Mouse (Mus musculus) neural tube, embryonic 11.5 days (tissue): ENCODE measurements around the gene C1rb. TPM values are rescaled to one million over a fixed set of nuclear protein-coding genes. Genes with fewer than 3 reads are reported as not detected.
"Not testable (repeated sequence)": the region's sequence is repeated elsewhere in the genome, so short reads cannot be mapped to it uniquely, and the experiment has no call there.

ENCODE experiments used
- ATAC-seq: fragments of 200-750 bp; cut with Nextera tagmentation; 2 replicates; pipeline ENCODE4 v1.8.0; 2017; ENCODE audit warnings: moderate number of reproducible peaks, mild to moderate bottlenecking, moderate TSS enrichment, moderate library complexity; ENCODE audit not compliant: insufficient read depth, low FRiP score, low TSS enrichment
- DNase-seq: peaks from one replicate; pipeline ENCODE4 v3.0.0-alpha.2; 2015; ENCODE audit warnings: low spot score
- H3K27ac ChIP-seq: fragments of 300-500 bp; sonication (generic); 2 replicates; pipeline ENCODE4 v1.5.1; 2014; ENCODE audit warnings: low read depth, mild to moderate bottlenecking, low read length
- H3K27me3 ChIP-seq: fragments of 300-500 bp; sonication (generic); 2 replicates; pipeline ENCODE4 v1.6.1; 2014; ENCODE audit warnings: mild to moderate bottlenecking, low read length, mixed read lengths; ENCODE audit not compliant: control insufficient read depth, insufficient read depth
- H3K36me3 ChIP-seq: fragments of 300-500 bp; sonication (generic); 2 replicates; pipeline ENCODE4 v1.6.1; 2014; ENCODE audit warnings: mild to moderate bottlenecking, low read length, moderate library complexity, mixed read lengths; ENCODE audit not compliant: control insufficient read depth, insufficient read depth
- H3K4me1 ChIP-seq: fragments of 300-500 bp; sonication (generic); 2 replicates; pipeline ENCODE4 v1.6.1; 2014; ENCODE audit warnings: low read length, mixed read lengths; ENCODE audit not compliant: control insufficient read depth, insufficient read depth
- H3K4me2 ChIP-seq: fragments of 300-500 bp; sonication (generic); 2 replicates; pipeline ENCODE4 v1.6.1; 2014; ENCODE audit warnings: low read depth, mild to moderate bottlenecking, moderate library complexity
- H3K4me3 ChIP-seq: fragments of 300-500 bp; sonication (generic); 2 replicates; pipeline ENCODE4 v1.5.1; 2014; ENCODE audit warnings: low read depth, low read length
- H3K9ac ChIP-seq: fragments of 300-500 bp; sonication (generic); 2 replicates; pipeline ENCODE4 v1.6.1; 2014; ENCODE audit warnings: mild to moderate bottlenecking, low read length
- H3K9me3 ChIP-seq: fragments of 300-500 bp; sonication (generic); 2 replicates; pipeline ENCODE4 v1.6.1; 2016; ENCODE audit warnings: low read length; ENCODE audit not compliant: control insufficient read depth
- WGBS: fragments of 180-500 bp; shearing (Covaris S2); extraction: QIAGEN DNeasy Blood & Tissue Kit; methylation state at CpG from one replicate; pipeline ENCODE4 v1.1.7; 2014; 5-methylcytosine and 5-hydroxymethylcytosine counted together
- polyA plus RNA-seq: library from polyadenylated mRNA; unstranded; fragments of >200 nt; fragmentation: Nextera tagmentation; extraction: Ambion mirVana; gene quantifications from 2 replicates; pipeline ENCODE4 v1.2.1, GENCODE M21; 2014

The C1rb gene
- polyA plus RNA-seq, 1 experiment from 2014 or later, result not detected

DNA sequence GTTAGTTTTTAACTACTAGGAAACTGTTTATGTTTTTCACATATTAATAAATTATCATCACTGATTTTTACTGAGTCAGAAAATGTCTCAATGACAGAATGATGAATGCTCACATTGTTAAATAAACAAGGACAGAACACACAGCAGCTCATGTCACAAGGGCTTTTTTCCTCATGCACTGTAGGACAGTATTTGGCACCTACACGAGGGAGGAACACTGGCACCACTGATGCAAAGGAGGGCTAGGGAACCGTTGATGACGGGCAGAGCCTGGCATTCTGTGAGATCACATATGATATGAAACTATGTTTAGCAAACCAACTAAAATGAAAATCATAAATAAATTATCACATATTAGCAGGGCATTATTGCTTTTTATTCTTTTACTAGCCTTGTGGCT is 14.8 kb downstream of the C1rb start:
- Histone ChIP-seq H3K9ac (no peak overlapping the region), H3K27ac (no peak overlapping the region), H3K27me3 (no peaks in the 10 kb centered on the region), H3K4me3 (no peak overlapping the region), H3K36me3 (no peaks in the 10 kb centered on the region), H3K9me3 (no peaks in the 10 kb centered on the region), H3K4me1 (no peaks in the 10 kb centered on the region), H3K4me2 (no peak overlapping the region)
- no peak for ATAC-seq
- 85% methylated on average over 3 of the region's 3 CpGs for WGBS
- no peak for DNase-seq

DNA sequence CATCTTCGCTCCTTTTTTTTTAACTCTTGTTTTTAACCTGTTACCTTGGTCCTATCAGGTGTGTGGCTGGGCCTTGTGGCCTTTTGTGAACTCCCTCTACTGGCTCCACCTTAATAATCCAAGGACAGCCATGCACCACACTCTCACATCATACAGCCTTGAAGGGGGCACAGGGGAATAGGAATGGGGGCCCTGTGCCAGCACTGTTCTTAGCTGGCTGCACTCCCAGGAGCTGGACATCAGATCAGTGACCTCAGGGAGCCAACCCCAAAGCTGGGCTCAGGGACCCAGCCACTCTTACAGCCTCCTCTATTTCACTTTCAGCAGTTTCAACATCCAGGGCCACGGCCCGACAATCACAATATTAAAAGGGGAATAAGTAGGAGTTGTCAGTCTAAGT is 15.7 kb downstream of the C1rb start:
- no peaks in the 10 kb centered on the region for H3K9me3 ChIP-seq
- H3K27me3 ChIP-seq, result no peaks in the 10 kb centered on the region
- no peaks in the 10 kb centered on the region for H3K36me3 ChIP-seq
- DNase-seq (no peak), ATAC-seq (no peak)
- H3K27ac ChIP-seq, result no peak overlapping the region
- whole genome bisulfite sequencing, result 92% methylated on average over 3 of the region's 3 CpGs
- H3K4me2 ChIP-seq, result no peak overlapping the region
- H3K9ac ChIP-seq, result no peak overlapping the region
- no peaks in the 10 kb centered on the region for H3K4me1 ChIP-seq
- H3K4me3 ChIP-seq, result no peak overlapping the region

- no peak overlapping the region for H3K9ac ChIP-seq
- ATAC-seq (no peak), DNase-seq (no peak)
- H3K4me1 ChIP-seq, result no peaks in the 10 kb centered on the region
- H3K36me3 ChIP-seq, result no peaks in the 10 kb centered on the region
- H3K27me3 ChIP-seq, result no peaks in the 10 kb centered on the region
- H3K27ac ChIP-seq, result no peak overlapping the region
- WGBS, result 76% methylated on average over 4 of the region's 4 CpGs
- no peaks in the 10 kb centered on the region for H3K9me3 ChIP-seq
- no peak overlapping the region for H3K4me3 ChIP-seq
- no peak overlapping the region for H3K4me2 ChIP-seq
Measured at GRCm38 (mm10) chr6:124586266-124586665, 16.2 kb downstream of the C1rb start.

- DNase-seq (no peak), ATAC-seq (no peak)
- Histone ChIP-seq H3K4me2 (no peak overlapping the region), H3K36me3 (no peaks in the 10 kb centered on the region), H3K9ac (no peak overlapping the region), H3K27me3 (no peaks in the 10 kb centered on the region), H3K27ac (no peak overlapping the region), H3K9me3 (no peaks in the 10 kb centered on the region), H3K4me3 (no peak overlapping the region), H3K4me1 (no peaks in the 10 kb centered on the region)
Measured at GRCm38 (mm10) chr6:124588771-124589170, 18.7 kb downstream of the C1rb start.

- no peak overlapping the region for H3K4me3 ChIP-seq
- no peaks in the 10 kb centered on the region for H3K27me3 ChIP-seq
- no peak for DNase-seq
- no peak for ATAC-seq
- H3K9ac ChIP-seq, result no peak overlapping the region
- WGBS, result 81% methylated on average over 4 of the region's 4 CpGs
- H3K27ac ChIP-seq, result no peak overlapping the region
- no peaks in the 10 kb centered on the region for H3K4me1 ChIP-seq
- no peaks in the 10 kb centered on the region for H3K9me3 ChIP-seq
- no peaks in the 10 kb centered on the region for H3K36me3 ChIP-seq
- no peak overlapping the region for H3K4me2 ChIP-seq
Measured at GRCm38 (mm10) chr6:124592186-124592700, 22.1 kb downstream of the C1rb start.

DNA sequence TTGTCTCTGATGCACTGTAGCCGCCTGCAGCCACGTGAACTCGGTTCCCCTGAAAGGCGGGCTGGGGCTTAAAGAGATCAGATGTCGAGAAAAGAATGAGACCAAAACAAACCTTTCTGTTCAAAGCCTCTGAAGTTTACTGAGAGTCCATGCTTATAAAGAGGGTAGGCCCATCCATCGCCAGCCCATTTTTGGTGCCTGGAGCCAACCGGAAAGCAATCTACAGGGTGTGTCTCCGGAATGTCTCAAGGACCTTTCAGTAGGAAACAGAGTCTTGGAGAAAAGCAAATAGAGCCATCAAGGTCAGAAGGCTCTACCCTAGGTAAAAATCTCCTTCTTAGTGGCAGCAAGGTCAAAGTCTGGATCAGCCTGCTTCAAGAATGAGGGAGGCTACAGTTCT is 23.0 kb downstream of the C1rb start:
- H3K36me3 ChIP-seq, result no peaks in the 10 kb centered on the region
- H3K27ac ChIP-seq, result no peak overlapping the region
- WGBS, result 88% methylated on average over 8 of the region's 8 CpGs
- no peak overlapping the region for H3K4me2 ChIP-seq
- H3K27me3 ChIP-seq, result no peaks in the 10 kb centered on the region
- DNase-seq (no peak), ATAC-seq (no peak)
- no peaks in the 10 kb centered on the region for H3K9me3 ChIP-seq
- H3K4me3 ChIP-seq, result no peak overlapping the region
- no peaks in the 10 kb centered on the region for H3K4me1 ChIP-seq
- no peak overlapping the region for H3K9ac ChIP-seq

DNA sequence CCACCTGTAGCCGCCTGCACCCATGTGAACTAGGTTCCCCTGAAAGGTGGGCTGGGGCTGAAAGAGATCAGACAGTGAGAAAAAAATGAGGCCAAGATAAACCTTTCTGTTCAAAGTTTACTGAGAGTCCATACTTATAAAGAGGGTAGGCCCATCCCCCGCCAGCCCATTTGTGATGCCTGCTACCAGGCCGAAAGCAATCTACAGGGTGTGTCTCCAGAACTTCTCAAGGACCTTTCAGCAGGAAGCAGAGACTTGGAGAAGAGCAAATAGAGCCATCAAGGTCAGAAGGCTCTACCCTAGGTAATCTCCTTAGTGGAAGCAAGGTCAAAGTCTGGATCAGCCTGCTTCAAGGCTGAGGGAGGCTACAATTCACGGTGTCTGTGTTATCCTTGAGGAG is 31.9 kb downstream of the C1rb start:
- Histone ChIP-seq H3K4me2 (no peak overlapping the region), H3K9ac (no peak overlapping the region), H3K27me3 (no peaks in the 10 kb centered on the region), H3K27ac (no peak overlapping the region), H3K36me3 (no peaks in the 10 kb centered on the region), H3K9me3 (no peaks in the 10 kb centered on the region; the same call in 1 of the 2 replicates), H3K4me1 (no peaks in the 10 kb centered on the region), H3K4me3 (no peak overlapping the region)
- DNase-seq (no peak), ATAC-seq (no peak)
- WGBS, result 92% methylated on average over 4 of the region's 4 CpGs

- WGBS, result 88% methylated on average over 13 of the region's 13 CpGs
- H3K36me3 ChIP-seq, result no peaks in the 10 kb centered on the region
- ATAC-seq (no peak), DNase-seq (no peak)
- no peak overlapping the region for H3K27ac ChIP-seq
- H3K9me3 ChIP-seq, result no peaks in the 10 kb centered on the region
- no peak overlapping the region for H3K4me3 ChIP-seq
- no peaks in the 10 kb centered on the region for H3K27me3 ChIP-seq
- no peak overlapping the region for H3K9ac ChIP-seq
- H3K4me1 ChIP-seq, result no peaks in the 10 kb centered on the region
- no peak overlapping the region for H3K4me2 ChIP-seq
Measured at GRCm38 (mm10) chr6:124625612-124626011, 55.5 kb downstream of the C1rb start.

DNA sequence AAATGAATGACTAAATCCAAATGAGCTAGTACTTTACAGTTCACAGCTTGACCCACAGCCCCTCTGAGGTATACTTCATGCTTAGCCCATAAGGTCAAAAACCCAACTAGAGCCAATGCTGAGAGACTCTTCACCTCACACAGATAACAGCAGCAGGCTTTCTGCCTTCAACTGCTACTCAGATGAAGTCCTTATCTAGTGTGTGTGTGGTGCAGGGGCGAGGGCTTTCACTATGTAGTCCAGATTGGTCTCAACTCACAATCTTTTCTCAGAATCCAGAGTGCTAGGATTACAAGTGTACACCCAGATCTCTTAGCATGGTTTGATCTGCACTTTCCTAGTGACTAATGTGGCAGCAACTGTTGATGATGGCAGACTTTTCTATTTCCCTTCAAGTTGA is 56.1 kb downstream of the C1rb start:
- not testable (repeated sequence) for ATAC-seq, H3K4me1 ChIP-seq
- 29% methylated on average over 1 of the region's 1 CpGs for WGBS

More for the DNA sequence above, 56.1 kb downstream of the C1rb start:
- not testable (repeated sequence) for H3K36me3 ChIP-seq, H3K27me3 ChIP-seq, H3K27ac ChIP-seq, H3K4me2 ChIP-seq, H3K9me3 ChIP-seq, DNase-seq, H3K4me3 ChIP-seq, H3K9ac ChIP-seq
